Mouse (Mus musculus) limb, embryonic 14.5 days (tissue): ENCODE measurements around the gene Hmgcs1. TPM values are rescaled to one million over a fixed set of nuclear protein-coding genes. Genes with fewer than 3 reads are reported as not detected.
A peak's percentile ranks its signal among the peaks of the same experiment; 100 is the strongest.

ENCODE experiments used
- ATAC-seq: fragments of 200-750 bp; cut with Nextera tagmentation; 2 replicates; pipeline ENCODE4 v1.8.0; 2017; ENCODE audit warnings: low read depth, moderate number of reproducible peaks, moderate TSS enrichment; ENCODE audit not compliant: low FRiP score
- DNase-seq: peaks from one replicate; pipeline ENCODE4 v3.0.0-alpha.2; 2015; ENCODE audit warnings: low spot score
- H3K27ac ChIP-seq: fragments of 300-500 bp; sonication (generic); replicated peaks from 2 replicates; pipeline ENCODE4 v1.5.1; 2014; ENCODE audit warnings: low read depth, mild to moderate bottlenecking, low read length, moderate library complexity, mixed read lengths
- H3K27me3 ChIP-seq: fragments of 300-500 bp; sonication (generic); 2 replicates; pipeline ENCODE4 v1.6.1; 2014; ENCODE audit warnings: low read length, mixed read lengths; ENCODE audit not compliant: control insufficient read depth, insufficient read depth
- H3K36me3 ChIP-seq: fragments of 300-500 bp; sonication (generic); 2 replicates; pipeline ENCODE4 v1.6.1; 2014; ENCODE audit warnings: mild to moderate bottlenecking, low read length, moderate library complexity, mixed read lengths; ENCODE audit not compliant: control insufficient read depth, insufficient read depth
- H3K4me1 ChIP-seq: fragments of 300-500 bp; sonication (generic); 2 replicates; pipeline ENCODE4 v1.6.1; 2014; ENCODE audit warnings: antibody characterized with exemption, low read length, mixed read lengths; ENCODE audit not compliant: control insufficient read depth, insufficient read depth
- H3K4me2 ChIP-seq: fragments of 300-500 bp; sonication (generic); replicated peaks from 2 replicates; pipeline ENCODE4 v1.6.1; 2014; ENCODE audit warnings: low read depth, mild to moderate bottlenecking, low read length, moderate library complexity; ENCODE audit not compliant: severe bottlenecking
- H3K4me3 ChIP-seq: fragments of 300-500 bp; sonication (generic); replicated peaks from 2 replicates; pipeline ENCODE4 v1.5.1; 2014; ENCODE audit warnings: low read length
- H3K9ac ChIP-seq: fragments of 300-500 bp; sonication (generic); 2 replicates; pipeline ENCODE4 v1.6.1; 2014; ENCODE audit warnings: mild to moderate bottlenecking, low read depth, low read length, moderate library complexity; ENCODE audit not compliant: severe bottlenecking
- H3K9me3 ChIP-seq: fragments of 300-500 bp; sonication (generic); 2 replicates; pipeline ENCODE4 v1.6.1; 2016; ENCODE audit warnings: low read length; ENCODE audit not compliant: control insufficient read depth
- POLR2A ChIP-seq: fragments of 200-500 bp; IDR thresholded peaks from 2 replicates; pipeline ENCODE4 v1.8.0; 2012; ENCODE audit warnings: inconsistent platforms, mild to moderate bottlenecking, moderate library complexity, borderline replicate concordance; ENCODE audit not compliant: insufficient read depth, insufficient read length; ENCODE audit errors: extremely low read depth
- WGBS: fragments of 180-500 bp; shearing (Covaris S2); extraction: QIAGEN DNeasy Blood & Tissue Kit; methylation state at CpG from one replicate; pipeline ENCODE4 v1.1.7; 2014; 5-methylcytosine and 5-hydroxymethylcytosine counted together
- polyA plus RNA-seq, 2 experiments: library from polyadenylated mRNA; depleted of rRNA in 1 of 2; stranded (reverse) in 1 of 2; unstranded in 1 of 2; fragments of >200 nt; fragmentation: Nextera tagmentation in 1 of 2; extraction: Ambion mirVana in 1 of 2; gene quantifications; 2 replicates each; pipeline versions ENCODE4 v1.2.1 to v1.2.3; 2012 to 2014

Gene Hmgcs1
- polyA plus RNA-seq, 2 experiments, result 93.0 to 135 TPM

GRCm38 (mm10) chr13:119746930-119747329, 56.8 kb downstream of the Hmgcs1 start:
- ATAC-seq (no peak), DNase-seq (no peak)
- H3K9ac ChIP-seq, result no peak overlapping the region
- H3K4me3 ChIP-seq, result no peak overlapping the region
- peaks cover 2% of the 10 kb centered on the region; the same call in 1 of the 2 replicates for H3K4me1 ChIP-seq
- H3K27ac ChIP-seq, result no peak overlapping the region
- no peaks in the 10 kb centered on the region for H3K9me3 ChIP-seq
- TF ChIP-seq POLR2A, result no peak
- 87% methylated on average over 4 of the region's 4 CpGs for WGBS
- no peaks in the 10 kb centered on the region for H3K27me3 ChIP-seq
- H3K36me3 ChIP-seq, result no peaks in the 10 kb centered on the region
- H3K4me2 ChIP-seq, result no peak overlapping the region

DNA sequence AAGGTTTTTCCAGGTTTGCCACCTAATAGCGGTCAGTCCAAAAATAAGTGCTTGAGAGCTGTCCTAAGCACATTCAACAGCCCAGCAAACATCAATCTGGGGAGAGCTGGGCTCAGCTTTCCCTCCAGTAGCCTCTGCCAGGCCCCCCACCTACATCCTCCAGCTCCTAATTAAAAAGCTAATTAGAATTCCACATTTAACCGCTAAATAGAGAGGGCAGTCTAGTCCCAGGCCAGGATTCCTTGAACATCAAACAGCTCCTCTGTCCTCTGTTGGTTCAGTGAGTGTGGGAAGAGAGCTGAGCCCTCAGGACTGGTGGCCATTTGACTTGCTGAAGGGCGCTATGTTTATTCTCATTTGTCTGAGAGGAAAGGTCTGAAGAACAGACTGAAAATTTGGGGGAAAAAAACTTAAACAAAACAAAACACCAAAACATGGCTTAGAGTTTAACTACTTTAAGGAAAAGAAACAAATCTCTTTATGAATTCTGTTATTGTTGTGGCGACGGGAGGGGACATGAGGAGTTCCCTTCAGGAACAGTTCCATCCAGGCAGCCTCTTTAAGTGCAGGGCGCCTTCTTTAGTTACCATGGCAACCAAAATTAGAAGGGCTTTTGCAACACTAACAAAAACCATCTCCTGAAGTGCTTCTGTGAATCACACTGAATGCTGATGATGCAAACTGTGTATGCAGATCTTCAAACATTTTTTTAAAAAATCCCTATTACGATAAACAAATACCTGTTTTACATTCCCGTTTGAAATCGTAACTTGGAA, 63.9 kb downstream of the Hmgcs1 start:
- no peak overlapping the region for H3K27ac ChIP-seq
- ATAC-seq (no peak), DNase-seq (no peak)
- no peaks in the 10 kb centered on the region for H3K27me3 ChIP-seq
- WGBS, result 54% methylated on average over 9 of the region's 9 CpGs
- no peak overlapping the region for H3K9ac ChIP-seq
- no peak overlapping the region for H3K4me2 ChIP-seq
- H3K36me3 ChIP-seq, result no peaks in the 10 kb centered on the region
- no peak for TF ChIP-seq POLR2A
- H3K4me1 ChIP-seq, result peaks cover 9% of the 10 kb centered on the region
- H3K9me3 ChIP-seq, result no peaks in the 10 kb centered on the region
- H3K4me3 ChIP-seq, result no peak overlapping the region

- Histone ChIP-seq H3K4me2 (peak overlapping the region; percentile 94), H3K9ac (0 out of 2 replicates have a peak overlapping the region, but pooled peaks have one; percentile 74), H3K27ac (no peak overlapping the region), H3K4me1 (peaks cover 9% of the 10 kb centered on the region), H3K27me3 (no peaks in the 10 kb centered on the region), H3K9me3 (no peaks in the 10 kb centered on the region), H3K36me3 (no peaks in the 10 kb centered on the region), H3K4me3 (peak overlapping the region; percentile 55)
- WGBS, result 34% methylated on average over 3 of the region's 3 CpGs
- no peak for TF ChIP-seq POLR2A
- ATAC-seq (no peak), DNase-seq (no peak)
Measured at GRCm38 (mm10) chr13:119754635-119755020, 64.4 kb downstream of the Hmgcs1 start.

DNA sequence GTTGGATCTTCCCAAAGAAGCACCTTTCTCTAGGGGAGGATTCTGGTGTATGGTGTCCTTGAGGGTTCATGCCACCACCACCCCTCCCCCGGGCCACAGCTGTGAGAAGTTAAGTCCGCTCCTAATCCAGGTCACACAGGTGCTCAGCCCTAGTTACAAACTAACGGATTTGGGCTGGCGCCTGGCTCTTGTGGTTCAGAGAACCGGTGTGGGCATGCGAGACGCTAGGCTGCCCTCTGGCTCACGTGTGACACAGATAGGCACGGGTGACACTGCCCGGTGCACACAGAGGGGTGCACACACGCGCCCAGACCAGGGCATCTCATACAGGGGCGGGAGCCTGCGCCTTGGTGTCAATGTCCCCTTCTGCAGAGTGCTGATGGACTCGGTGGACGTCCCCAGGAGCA, 65.0 kb downstream of the Hmgcs1 start:
- TF ChIP-seq POLR2A, result no peak
- H3K4me3 ChIP-seq, result peak overlapping the region; percentile 55
- H3K9ac ChIP-seq, result peak overlapping the region; percentile 74
- DNase-seq (no peak), ATAC-seq (0 out of 2 replicates have a peak, but pooled peaks have one; percentile 34)
- H3K9me3 ChIP-seq, result no peaks in the 10 kb centered on the region
- peak overlapping the region; percentile 94 for H3K4me2 ChIP-seq
- H3K4me1 ChIP-seq, result peaks cover 9% of the 10 kb centered on the region
- WGBS, result 3% methylated on average over 16 of the region's 16 CpGs
- H3K27me3 ChIP-seq, result no peaks in the 10 kb centered on the region
- no peaks in the 10 kb centered on the region for H3K36me3 ChIP-seq
- peak overlapping the region; percentile 43; the same call in 1 of the 2 replicates for H3K27ac ChIP-seq

DNA sequence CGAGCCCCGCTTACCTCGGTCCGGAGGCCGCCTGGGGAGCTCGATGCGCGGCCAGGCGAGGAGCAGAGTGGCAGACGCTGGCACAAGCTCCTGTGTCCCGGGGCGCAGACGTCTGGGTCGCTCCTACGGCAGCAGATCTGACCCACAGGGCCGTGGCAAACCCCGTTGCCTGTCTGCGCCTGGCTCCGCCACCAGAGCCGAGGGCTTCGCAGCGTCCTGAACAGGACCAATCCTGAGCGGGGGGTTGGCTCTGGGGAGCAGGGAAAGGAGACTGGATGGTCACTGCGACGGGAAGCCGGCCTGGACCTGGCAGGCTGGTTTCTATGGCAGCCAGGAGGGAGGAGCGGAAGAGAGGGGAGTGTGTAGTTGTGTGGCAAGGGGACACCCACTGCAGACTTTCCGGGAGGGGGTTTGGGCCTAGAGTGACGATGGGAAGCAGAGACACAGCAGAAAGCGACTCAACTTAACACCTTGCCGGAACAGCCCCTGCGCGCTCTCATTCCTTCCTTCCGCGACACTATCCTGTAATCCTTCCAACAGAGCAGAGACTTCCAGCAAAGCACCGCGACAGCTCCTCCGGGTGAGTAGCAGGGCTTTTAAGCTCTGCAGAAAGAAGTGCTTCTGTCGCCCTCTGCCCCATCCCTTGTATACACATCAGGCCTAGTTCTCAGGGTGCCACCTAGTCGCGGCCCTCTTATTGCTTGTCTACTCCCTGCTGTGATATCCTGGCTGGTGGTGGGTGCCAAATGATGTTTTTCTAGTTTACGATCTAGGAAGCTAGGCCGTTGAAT, 65.7 kb downstream of the Hmgcs1 start, which contains the start of gene Nim1k:
Gene Nim1k, minus strand, starts transcription at position 202 of the 791 bp plus-strand sequence.
- Histone ChIP-seq H3K4me1 (peaks cover 9% of the 10 kb centered on the region), H3K4me3 (peak within 1 kb of the TSS; percentile 55), H3K27ac (peak within 1 kb of the TSS; percentile 43; the same call in 1 of the 2 replicates), H3K36me3 (no peaks in the 10 kb centered on the region), H3K9ac (peak within 1 kb of the TSS; percentile 74), H3K9me3 (no peaks in the 10 kb centered on the region), H3K4me2 (peak within 1 kb of the TSS; percentile 94), H3K27me3 (no peaks in the 10 kb centered on the region)
- ATAC-seq, result peak; percentile 88
- peak; percentile 51; the same call in 1 of the 2 replicates for TF ChIP-seq POLR2A
- under 1% methylated on average over 41 of the region's 43 CpGs for WGBS
- DNase-seq, result peak; percentile 65
